Mouse (Mus musculus) MEL-GATA-1-ER (cell line): Measurements from ENCODE around the gene Crip3.
A peak's percentile ranks its signal among the peaks of the same experiment; 100 is the strongest.

ENCODE experiments used
- DNase-seq: peaks from one replicate; pipeline ENCODE4 v3.0.0-alpha.2; 2012; ENCODE audit warnings: low read depth; ENCODE audit errors: extremely low read depth

The Crip3 gene

DNA sequence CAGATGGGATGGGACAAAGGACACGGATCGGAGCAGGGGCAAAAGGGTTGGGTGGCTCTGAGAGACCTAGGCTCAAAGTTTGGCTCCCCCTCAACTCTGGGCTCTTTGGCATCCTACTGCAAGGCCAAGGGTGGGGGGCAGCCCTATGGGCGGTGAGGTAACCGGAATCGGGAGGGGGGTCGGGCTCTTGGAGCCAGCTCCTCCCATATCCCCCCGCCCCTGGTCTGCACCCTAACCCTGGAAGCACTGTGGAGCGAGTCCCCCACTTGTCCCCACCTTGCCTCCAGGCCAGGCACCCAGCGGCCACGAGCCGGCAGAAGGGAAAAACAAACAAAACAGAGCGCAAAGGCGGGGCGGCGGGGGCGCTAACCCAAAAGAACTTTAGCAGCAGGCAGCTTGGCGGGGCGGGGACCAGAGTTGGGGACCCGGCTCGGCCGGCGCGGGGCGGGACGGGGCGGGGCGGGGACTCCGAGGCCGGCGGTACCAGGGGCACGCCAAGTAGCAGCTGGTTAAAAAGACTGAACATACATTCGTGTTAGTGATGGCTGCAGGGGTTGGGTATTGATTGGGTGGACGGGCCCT lies 26.5 kb downstream of the Crip3 start:
- DNase-seq: no peak

DNA sequence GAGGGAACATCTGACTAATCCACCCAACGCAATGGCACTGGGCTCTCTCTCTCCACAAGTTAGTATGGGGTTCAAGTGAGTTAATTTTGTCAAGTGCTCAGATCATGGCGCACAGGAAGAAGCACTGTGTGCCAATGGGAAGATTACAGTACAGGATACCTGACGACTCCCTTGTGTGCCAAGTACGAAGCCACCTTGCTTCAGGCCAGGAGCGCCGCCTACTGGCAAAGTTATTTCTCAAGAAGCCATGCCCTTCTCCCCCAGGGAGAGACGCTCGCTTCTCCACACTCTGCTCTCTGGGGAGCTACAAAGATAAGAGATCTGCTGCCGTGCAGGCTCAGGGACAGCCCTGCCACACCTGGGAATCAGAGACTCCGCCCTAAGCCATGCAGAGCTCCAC lies 29.1 kb downstream of the Crip3 start:
- DNase-seq: peak; percentile 54

DNA sequence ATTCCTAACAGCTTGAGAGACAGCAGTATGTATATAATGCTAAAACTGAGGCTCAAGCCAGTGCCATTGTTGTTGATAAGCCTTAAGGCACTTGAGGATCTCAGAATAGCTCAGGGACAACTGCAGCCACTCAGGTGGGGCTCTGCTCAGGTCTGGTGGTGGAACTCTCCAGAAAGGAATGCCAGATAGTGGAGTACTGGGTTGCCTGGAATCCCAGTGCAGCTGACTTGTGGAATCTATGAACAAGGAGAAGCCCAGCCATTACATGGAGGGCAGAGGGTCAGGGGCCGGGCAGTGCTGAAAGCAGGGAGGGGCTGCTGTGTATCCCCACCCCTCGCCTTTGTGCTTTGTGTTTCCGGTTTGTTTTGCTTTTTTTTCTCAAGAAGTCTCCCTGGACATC lies 29.7 kb downstream of the Crip3 start:
- no peak for DNase-seq

DNA sequence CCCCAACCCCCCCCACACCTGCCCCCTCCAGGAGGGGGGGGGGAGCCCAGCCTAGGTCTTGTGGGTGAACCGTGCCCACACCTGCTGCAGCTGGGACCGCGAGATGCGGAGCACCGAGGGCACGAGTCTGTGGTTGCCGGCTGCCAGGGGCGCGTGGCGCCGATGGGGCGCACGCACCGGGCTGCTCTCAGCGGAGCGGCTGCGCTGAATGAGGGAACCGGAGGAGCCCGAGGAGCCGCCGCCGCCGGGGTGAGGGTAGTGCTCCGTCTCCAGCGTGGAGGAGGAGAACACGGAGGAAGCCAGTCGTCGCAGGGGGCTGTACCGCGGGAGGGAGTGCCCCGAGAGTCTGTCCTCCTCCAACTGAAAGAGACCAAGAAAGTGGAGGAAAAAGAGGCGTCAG lies 31.9 kb downstream of the Crip3 start:
- DNase-seq: no peak

DNA sequence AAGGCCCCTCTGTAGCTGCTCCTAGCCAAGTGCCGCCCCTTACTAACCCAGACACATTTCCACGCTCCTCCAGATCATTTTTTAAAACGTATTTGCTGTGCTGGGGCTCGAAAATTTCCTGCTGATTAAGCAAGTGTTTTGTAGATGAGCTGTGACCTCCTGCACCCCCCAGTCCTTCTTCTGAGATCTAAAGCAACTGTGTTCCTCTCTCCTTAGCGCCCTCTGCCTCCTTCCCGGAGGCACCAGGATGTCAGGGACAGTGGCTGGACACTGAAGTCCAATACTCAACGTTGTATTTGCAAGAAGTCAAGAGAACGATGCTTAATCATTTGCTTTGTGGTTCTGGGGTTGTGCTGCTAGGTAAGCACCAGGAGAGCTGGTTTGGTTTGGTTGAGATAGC lies 32.6 kb downstream of the Crip3 start:
- no peak for DNase-seq

DNA sequence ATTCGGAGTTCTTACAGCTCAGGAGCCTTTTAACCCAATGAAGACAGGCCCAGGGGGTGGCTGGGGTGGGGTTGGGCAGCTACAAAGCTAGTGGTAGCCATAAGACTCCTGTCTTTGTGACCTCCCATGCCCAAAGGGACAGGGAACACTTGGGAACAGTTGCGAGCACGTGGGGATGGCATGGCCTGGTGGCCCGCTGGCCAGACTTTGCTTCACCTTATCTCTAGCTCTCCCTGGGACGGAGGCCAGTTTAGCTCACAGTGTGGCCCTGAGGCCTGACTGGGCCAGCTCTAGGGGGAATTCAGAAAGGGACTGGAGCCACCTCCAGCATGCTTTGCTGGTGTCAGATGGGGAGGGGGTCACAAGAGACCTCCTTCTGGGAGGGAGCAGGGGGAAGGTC lies 33.5 kb downstream of the Crip3 start:
- DNase-seq: no peak

DNA sequence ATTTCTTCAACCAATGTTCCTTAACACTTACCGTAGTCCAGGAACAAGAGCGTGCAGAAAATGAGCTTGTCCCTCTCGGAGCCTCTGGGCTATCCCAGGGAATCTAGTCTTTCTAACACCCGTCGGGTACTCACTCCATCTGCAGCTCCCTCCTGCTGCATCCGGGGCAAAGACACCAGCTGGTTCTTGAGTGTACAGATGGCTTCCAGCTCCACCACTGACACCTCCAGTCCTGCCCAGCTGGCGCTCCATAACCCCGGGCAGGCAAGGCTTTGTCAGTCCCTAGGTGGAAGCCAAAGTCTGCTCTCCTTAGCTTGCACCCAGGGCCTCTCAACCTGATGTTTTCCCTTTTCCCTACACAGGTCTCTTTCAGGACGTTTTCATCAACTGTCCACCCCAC lies 39.1 kb downstream of the Crip3 start:
- no peak for DNase-seq

DNA sequence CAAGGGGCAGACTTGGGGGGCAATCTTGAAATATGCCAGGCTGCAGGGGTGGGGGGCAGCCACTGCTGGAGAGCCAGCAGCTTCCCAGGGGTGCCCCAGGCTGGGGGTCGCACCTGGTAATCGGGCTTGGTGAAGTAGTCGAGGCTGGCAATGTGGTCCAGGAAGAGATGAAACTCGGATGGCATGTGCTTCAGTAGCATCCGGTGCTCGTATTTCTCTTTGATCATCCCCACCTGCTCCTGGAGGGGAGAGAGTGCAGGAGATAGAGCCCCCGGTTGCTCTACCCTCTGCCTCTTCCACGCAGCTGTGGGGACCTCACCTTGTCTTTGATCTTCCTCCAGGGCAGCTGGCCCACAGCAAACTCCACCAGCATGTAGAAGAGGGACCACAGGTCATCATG lies 47.9 kb downstream of the Crip3 start:
- no peak for DNase-seq

DNA sequence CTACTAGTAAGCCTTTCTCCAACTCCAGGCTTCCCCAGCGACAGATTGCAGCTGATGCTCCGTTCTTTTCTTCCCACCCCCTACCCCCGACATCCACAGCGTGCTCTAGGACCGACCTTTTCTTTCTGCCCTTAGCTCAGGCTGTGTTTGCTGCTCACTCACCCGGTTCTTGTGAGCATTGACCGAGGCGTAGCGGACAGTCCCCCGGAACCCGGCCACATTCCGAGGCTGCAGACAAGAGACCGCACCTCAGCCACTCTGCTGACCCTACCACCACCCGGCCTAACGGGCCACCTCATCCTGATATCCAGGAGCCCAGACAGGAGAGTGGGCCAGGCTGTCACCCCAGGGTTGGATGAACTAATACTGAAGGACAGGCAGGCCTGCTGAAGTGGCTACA lies 48.6 kb downstream of the Crip3 start:
- DNase-seq: no peak
